Mouse (Mus musculus) olfactory bulb, adult 2 months (tissue): Measurements from ENCODE around the gene Baz1a.
"Not testable (repeated sequence)": the region's sequence is repeated elsewhere in the genome, so short reads cannot be mapped to it uniquely, and the experiment has no call there.

Experiments
- CTCF ChIP-seq: fragments of 200-500 bp; IDR thresholded peaks from 2 replicates; pipeline ENCODE4 v1.5.1; 2012; ENCODE audit warnings: low read depth, mild to moderate bottlenecking, low read length, moderate library complexity; ENCODE audit not compliant: insufficient read depth
- POLR2A ChIP-seq: fragments of 200-500 bp; IDR thresholded peaks from 2 replicates; pipeline ENCODE4 v1.6.1; 2012; ENCODE audit warnings: mild to moderate bottlenecking, low read depth, low read length, moderate library complexity; ENCODE audit not compliant: insufficient read depth

GRCm38 (mm10) chr12:55002532-55002931 is 11.6 kb downstream of the Baz1a start:
- TF ChIP-seq CTCF, POLR2A: not testable (repeated sequence)
